Mouse (Mus musculus): Measurements from ENCODE around the gene Slc28a3. TPM values are rescaled to one million over a fixed set of nuclear protein-coding genes. Genes with fewer than 3 reads are reported as not detected.

Slc28a3 gene
- total RNA-seq, 2 experiments from 2014 or later, result not detected

GRCm38 (mm10) chr13:58560497-58561138 is 50.1 kb downstream of the Slc28a3 start:
- no peak for DNase-seq

GRCm38 (mm10) chr13:58558216-58558615 is 52.5 kb downstream of the Slc28a3 start:
- DNase-seq, result no peak

DNA sequence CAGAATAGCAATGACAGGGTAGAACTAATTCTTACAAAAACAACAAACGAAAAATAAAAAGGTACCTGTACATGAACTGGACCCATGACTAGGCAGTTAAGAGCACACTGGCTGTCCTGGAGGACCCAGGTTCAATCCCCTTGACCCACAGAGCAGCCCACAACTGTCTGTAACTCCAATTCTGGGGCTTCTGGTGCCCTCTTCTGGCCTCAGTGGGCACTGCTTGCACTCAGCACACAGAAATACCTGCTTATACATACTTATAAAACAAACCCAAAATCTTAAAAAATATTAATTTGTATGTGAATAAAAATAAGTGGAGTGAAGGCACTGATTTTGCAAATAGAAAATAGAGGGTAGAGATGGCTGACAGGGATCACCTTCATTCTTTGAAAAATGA is 54.7 kb downstream of the Slc28a3 start:
- DNase-seq, result no peak

- no peak for DNase-seq
These were observed 55.1 kb downstream of the Slc28a3 start for GRCm38 (mm10) chr13:58555561-58555960.

- no peak for DNase-seq
These were observed 58.8 kb downstream of the Slc28a3 start for GRCm38 (mm10) chr13:58551924-58552323.

DNA sequence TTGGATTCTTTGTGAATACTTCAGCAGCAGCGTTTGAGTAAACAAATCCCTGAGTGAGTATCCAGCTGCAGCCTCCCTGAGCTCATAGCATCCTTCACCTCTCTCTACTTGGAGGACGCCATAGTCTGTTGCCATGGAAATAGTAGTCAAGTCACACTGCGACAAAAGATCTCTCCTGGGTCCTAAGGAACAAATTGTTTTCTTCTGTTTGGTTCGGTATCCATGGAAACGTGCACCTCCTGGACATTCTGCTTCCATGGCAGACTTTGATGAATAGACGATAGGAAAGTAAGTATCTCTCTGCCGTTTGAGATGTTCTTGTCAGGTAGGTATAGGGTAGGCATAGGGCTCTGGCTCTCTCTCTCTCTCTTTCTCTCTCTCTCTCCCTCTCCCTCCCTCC is 63.1 kb downstream of the Slc28a3 start:
- no peak for DNase-seq

GRCm38 (mm10) chr13:58543688-58544408 is 66.8 kb downstream of the Slc28a3 start:
- DNase-seq, result no peak

DNA sequence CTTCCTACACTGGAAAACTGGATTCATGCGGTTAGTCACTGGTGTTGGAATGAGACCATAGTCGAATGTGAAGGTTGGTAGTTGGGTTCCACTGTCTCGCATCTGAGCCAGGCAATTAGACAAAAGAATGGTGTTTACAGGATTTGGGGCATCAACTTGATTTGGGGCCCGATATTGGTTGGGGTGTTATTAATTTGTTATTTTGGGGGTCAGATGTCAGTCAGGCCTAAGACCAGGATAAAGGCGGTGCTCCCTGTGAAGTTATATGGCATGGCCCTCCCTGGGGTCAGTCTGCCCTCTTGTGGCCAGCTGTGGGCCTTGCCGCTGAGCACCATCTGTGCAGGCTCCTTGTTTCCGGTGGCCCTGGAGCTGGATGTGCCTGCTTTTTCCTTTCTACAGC is 67.6 kb downstream of the Slc28a3 start:
- DNase-seq, result peak; percentile 52

DNA sequence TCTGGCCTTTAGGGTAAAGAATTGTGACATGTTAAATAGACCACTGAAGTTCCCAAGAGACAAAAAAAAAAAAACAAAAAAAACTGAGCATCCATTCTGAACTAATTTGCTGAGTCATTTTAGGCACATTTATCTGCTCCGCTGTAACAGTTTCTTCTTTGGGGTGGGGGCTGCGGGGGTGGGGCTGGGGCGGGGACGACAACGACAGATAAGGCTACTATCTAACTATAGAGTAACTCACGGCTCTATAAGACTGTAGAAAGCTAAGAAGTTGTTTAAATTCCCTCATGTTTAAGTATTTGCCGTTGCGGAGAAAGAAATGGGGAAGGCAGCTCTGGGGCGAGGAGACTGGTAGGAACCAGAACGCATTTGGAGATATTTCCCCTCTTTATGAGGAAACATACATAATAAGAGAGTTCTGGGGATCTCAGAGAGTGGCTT is 68.1 kb downstream of the Slc28a3 start:
- no peak for DNase-seq

- no peak for DNase-seq
These were observed 68.5 kb downstream of the Slc28a3 start for GRCm38 (mm10) chr13:58542167-58542566.

DNA sequence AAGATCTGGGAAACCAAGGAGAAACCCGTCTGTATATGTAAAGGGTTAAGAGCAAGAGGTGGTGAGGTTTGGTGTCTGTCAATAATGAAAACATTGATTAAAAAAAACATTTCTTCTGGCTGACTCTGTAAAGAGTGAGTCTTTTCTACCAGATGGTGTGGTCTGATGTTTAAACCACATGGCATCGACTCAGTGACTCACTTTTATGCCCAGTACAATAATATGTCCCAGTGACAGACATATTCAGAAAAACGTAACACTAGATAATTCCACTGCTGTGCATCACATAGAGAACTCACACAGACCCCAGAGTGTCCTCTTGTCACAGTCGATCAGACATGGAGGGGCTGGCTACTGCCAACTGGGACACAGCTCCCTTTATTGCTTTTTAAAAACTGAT is 69.1 kb downstream of the Slc28a3 start:
- DNase-seq, result no peak

GRCm38 (mm10) chr13:58538966-58539365 is 71.7 kb downstream of the Slc28a3 start:
- no peak for DNase-seq

GRCm38 (mm10) chr13:58538366-58538765 is 72.3 kb downstream of the Slc28a3 start:
- no peak for DNase-seq

- DNase-seq, result no peak
These were observed 72.8 kb downstream of the Slc28a3 start for GRCm38 (mm10) chr13:58537916-58538233.

DNA sequence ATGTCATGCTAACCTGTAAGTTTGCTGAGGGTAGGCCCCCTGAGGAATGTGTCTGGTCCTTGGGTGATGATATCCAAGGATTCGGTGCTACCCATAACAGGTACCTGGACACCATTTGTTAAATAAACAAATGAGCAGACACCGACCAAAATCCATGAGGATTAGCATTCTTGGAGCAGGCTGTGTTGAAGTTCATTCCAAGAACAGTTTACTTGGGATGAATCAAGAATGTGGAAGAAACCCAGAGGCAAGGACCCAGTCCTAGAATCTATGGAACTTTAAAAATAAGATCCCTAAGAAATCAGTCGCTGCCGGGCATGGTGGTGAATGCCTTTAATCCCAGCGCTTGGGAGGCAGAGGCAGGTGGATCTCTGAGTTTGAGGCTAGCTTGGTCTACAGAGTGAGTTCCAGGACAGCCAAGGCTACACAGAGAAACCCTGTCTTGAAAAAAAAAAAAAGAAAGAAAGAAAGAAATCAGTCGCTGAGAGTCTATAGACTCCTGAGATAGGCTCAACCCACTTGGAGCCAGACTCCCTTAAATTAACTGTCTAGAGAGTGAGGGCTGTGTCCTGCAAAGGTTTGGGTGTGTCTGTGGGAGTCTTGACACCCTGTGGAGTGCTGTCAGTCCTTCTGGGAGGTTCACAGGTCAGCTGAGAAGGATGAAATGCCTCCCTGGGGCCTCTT is 73.3 kb downstream of the Slc28a3 start:
- no peak for DNase-seq

DNA sequence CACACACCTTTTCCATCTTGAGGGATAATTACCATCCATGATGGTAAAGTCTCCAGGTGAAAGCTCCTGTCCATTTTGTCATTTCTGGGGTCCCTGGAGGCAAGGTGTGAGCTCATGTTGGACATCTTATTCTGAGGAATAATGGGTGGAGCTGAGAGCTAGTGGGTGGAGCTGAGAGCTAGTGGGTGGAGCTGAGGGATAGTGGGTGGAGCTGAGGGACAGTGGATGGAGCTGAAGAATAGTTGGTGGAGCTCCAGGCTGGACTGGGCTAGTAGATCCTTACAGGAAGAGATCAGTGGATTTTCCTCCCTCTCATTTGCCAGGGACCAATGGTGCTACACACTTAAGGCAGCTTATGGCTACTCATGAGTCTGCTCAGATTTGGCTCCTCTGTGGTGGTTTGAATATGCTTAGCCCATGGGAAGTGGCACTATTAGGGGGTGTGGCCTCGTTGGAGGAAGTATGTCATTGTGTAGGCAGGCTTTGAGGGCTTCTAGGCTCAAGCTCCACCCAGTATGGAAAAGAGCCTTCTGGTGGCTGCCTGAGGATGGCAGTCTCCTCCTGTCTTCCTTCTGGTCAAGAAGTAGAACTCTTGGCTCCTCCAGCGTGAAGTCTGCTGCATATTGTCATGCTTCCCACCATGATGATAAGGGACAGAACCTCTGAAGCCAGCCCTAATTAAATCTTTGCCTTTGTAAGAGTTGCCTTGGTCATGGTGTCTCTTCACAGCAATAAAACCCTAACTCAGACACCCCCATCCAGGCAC is 74.0 kb downstream of the Slc28a3 start:
- DNase-seq, result no peak

- DNase-seq, result no peak
These were observed 75.4 kb downstream of the Slc28a3 start for GRCm38 (mm10) chr13:58535321-58535720.

DNA sequence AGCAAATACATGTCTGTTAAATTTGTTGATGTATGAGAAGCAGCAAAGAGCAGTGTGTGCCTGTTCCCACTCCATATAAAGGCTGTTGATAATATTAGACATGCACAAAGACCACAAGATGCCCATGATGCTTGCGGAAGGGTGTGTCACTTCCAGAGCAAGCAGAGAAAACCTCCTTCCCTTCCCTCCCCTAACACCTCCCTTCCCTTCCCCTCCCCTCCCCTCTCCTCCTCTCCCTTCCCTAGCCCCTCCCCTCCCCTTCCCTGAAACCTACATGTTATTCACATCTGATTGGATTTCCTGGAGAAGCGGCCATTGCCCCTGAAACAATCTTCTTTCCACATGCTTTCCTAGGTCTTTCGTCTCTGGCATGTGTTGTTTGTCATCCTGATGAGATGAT is 75.8 kb downstream of the Slc28a3 start:
- no peak for DNase-seq

DNA sequence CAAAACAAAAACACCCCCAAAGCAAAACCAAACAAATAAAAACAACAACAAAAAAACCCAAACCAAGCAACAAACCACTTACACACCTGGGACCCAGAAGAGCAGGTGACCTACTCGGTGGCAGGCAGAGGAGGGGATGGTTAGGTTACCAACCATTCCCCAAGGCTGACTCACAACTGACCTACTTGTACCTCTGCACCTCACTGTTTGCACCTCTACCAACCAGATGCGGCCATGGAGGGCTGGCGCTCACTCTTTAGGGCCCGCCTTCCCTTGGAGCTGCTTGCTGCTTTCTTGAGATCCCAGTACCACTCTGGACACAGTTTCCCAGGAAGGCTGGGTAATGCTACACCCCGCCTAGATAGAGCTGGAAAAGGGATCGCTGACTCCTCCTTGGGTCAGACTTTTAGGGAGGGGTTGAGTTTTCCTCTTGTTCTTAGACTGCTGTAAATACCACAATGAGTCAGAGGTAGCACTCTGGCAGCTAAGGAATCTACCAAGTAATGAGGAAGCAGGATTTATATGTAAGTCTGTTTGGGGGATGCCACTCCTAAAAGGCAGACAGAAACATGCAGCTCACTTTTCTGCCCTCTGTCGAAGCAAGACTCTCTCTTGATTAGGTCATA is 76.3 kb downstream of the Slc28a3 start:
- no peak for DNase-seq

DNA sequence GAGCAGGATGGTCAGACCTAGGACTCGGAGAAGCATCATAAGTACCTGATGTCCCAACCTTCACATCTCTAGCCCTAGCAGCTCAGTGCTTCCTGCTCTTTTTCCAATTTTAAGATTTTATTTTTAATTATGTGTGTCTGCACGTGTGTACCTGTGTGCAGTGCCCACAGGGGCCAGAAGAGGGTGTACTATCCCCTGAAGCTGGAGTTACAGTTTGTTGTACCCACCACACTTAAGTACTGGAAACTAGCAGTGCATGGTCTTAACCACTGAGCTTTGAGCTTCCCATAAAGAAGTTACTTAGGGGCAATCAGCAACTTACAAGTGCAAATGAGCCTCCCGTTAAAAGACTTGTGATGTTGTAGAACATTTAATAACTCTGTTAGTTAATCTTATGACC is 86.1 kb downstream of the Slc28a3 start:
- DNase-seq, result no peak

GRCm38 (mm10) chr13:58523761-58524117 is 86.9 kb downstream of the Slc28a3 start:
- DNase-seq, result no peak

GRCm38 (mm10) chr13:58523011-58523760 is 87.5 kb downstream of the Slc28a3 start:
- no peak for DNase-seq
